Mouse (Mus musculus): Measurements from ENCODE around the gene Ctbp2. TPM values are rescaled to one million over a fixed set of nuclear protein-coding genes. Genes with fewer than 3 reads are reported as not detected.
A peak's percentile ranks its signal among the peaks of the same experiment; 100 is the strongest.

The Ctbp2 gene
- polyA plus RNA-seq, 1 experiment from 2014 or later = 87.4 TPM

DNA sequence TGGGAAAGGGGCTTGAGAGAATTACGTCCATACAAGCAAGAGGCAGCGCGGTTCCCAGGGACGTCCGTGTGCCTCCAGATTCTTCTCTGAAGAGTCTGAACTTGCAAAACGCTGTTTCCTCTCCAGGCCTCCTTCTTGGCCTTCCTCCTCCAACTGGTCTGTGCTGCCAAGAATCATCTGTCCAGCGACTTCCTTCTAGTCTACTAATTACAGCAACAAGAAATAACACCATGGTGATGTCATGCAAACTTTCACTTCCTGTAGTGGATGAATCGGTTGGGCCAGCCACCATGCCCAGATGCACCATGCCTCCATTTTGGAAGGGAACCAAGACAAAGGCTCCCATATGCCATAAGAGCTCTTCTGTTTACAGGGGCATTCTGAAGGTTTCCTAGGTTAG, 71.3 kb downstream of the Ctbp2 start:
- Histone ChIP-seq H3K4me3 (no peak overlapping the region), H3K4me2 (replicated peaks) (no peak overlapping the region), H3K4me1 (no peaks in the 10 kb centered on the region), H3K27me3 (no peaks in the 10 kb centered on the region), H3K36me3 (no peaks in the 10 kb centered on the region), H3K9ac (replicated peaks) (no peak overlapping the region), H3K9me3 (no peaks in the 10 kb centered on the region), H3K27ac (replicated peaks) (no peak overlapping the region)
- WGBS = 86% methylated on average over 8 of the region's 8 CpGs
- ATAC-seq (replicated peaks) = no peak

GRCm38 (mm10) chr7:133050681-133051080, 73.5 kb downstream of the Ctbp2 start:
- no peaks in the 10 kb centered on the region for H3K27me3 ChIP-seq
- WGBS = 89% methylated on average over 6 of the region's 6 CpGs
- no peaks in the 10 kb centered on the region for H3K4me1 ChIP-seq
- ATAC-seq (replicated peaks) = no peak
- no peaks in the 10 kb centered on the region for H3K9me3 ChIP-seq
- no peak overlapping the region for H3K4me2 ChIP-seq (replicated peaks)
- no peak overlapping the region for H3K9ac ChIP-seq (replicated peaks)
- H3K36me3 ChIP-seq = no peaks in the 10 kb centered on the region
- H3K27ac ChIP-seq (replicated peaks) = no peak overlapping the region
- H3K4me3 ChIP-seq = no peak overlapping the region

- Histone ChIP-seq H3K9me3 (no peaks in the 10 kb centered on the region), H3K4me3 (no peak overlapping the region), H3K4me2 (replicated peaks) (no peak overlapping the region), H3K36me3 (no peaks in the 10 kb centered on the region), H3K27ac (replicated peaks) (no peak overlapping the region), H3K4me1 (no peaks in the 10 kb centered on the region), H3K9ac (replicated peaks) (no peak overlapping the region), H3K27me3 (no peaks in the 10 kb centered on the region)
- no peak for ATAC-seq (replicated peaks)
- WGBS = 88% methylated on average over 3 of the region's 3 CpGs
Measured at GRCm38 (mm10) chr7:133048085-133048630, 76.0 kb downstream of the Ctbp2 start.

- WGBS = 94% methylated on average over 4 of the region's 4 CpGs
- Histone ChIP-seq H3K4me3 (no peak overlapping the region), H3K4me2 (replicated peaks) (no peak overlapping the region), H3K9ac (replicated peaks) (no peak overlapping the region), H3K27me3 (no peaks in the 10 kb centered on the region), H3K4me1 (no peaks in the 10 kb centered on the region), H3K9me3 (no peaks in the 10 kb centered on the region), H3K27ac (replicated peaks) (no peak overlapping the region), H3K36me3 (no peaks in the 10 kb centered on the region)
- no peak for ATAC-seq (replicated peaks)
Measured at GRCm38 (mm10) chr7:133047287-133047686, 76.9 kb downstream of the Ctbp2 start.

DNA sequence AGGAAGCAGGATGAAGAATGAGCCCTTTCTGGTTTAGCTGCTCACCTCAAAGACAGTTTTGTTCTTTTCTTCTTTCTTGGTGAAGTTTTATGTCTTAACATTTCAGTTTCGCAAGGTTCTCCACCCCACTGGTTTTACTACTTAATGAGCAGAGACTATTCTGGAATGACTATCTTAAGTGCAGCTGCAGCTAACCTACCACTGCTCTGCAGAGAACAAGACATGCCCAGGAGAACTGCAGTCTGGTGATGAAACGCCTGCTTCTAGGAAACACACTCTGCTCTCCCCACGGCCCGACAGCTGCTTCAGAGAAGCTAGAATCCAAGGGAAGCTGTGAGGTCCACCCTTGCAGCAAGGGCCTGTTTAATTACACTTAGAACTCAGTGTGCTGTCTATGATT, 79.4 kb downstream of the Ctbp2 start:
- no peak overlapping the region for H3K4me3 ChIP-seq
- no peak overlapping the region for H3K27ac ChIP-seq (replicated peaks)
- no peak overlapping the region for H3K9ac ChIP-seq (replicated peaks)
- no peaks in the 10 kb centered on the region for H3K27me3 ChIP-seq
- H3K36me3 ChIP-seq = no peaks in the 10 kb centered on the region
- no peak for ATAC-seq (replicated peaks)
- no peaks in the 10 kb centered on the region for H3K4me1 ChIP-seq
- no peak overlapping the region for H3K4me2 ChIP-seq (replicated peaks)
- no peaks in the 10 kb centered on the region for H3K9me3 ChIP-seq
- WGBS = 81% methylated on average over 4 of the region's 4 CpGs

- Histone ChIP-seq H3K9me3 (no peaks in the 10 kb centered on the region), H3K27me3 (no peaks in the 10 kb centered on the region), H3K9ac (replicated peaks) (no peak overlapping the region), H3K4me3 (no peak overlapping the region), H3K4me1 (no peaks in the 10 kb centered on the region), H3K36me3 (no peaks in the 10 kb centered on the region), H3K27ac (replicated peaks) (no peak overlapping the region), H3K4me2 (replicated peaks) (no peak overlapping the region)
- no peak for ATAC-seq (replicated peaks)
- 82% methylated on average over 3 of the region's 3 CpGs for WGBS
Measured at GRCm38 (mm10) chr7:133041784-133042183, 82.4 kb downstream of the Ctbp2 start.

- no peaks in the 10 kb centered on the region for H3K27me3 ChIP-seq
- no peak overlapping the region for H3K4me3 ChIP-seq
- H3K9ac ChIP-seq (replicated peaks) = no peak overlapping the region
- ATAC-seq (replicated peaks) = no peak
- H3K36me3 ChIP-seq = no peaks in the 10 kb centered on the region
- WGBS = 85% methylated on average over 3 of the region's 3 CpGs
- no peaks in the 10 kb centered on the region for H3K4me1 ChIP-seq
- H3K9me3 ChIP-seq = no peaks in the 10 kb centered on the region
- H3K4me2 ChIP-seq (replicated peaks) = no peak overlapping the region
- no peak overlapping the region for H3K27ac ChIP-seq (replicated peaks)
Measured at GRCm38 (mm10) chr7:133040688-133041345, 83.3 kb downstream of the Ctbp2 start.

GRCm38 (mm10) chr7:133039556-133040255, 84.4 kb downstream of the Ctbp2 start:
- Histone ChIP-seq H3K4me2 (replicated peaks) (no peak overlapping the region), H3K36me3 (no peaks in the 10 kb centered on the region), H3K4me1 (no peaks in the 10 kb centered on the region), H3K9ac (replicated peaks) (no peak overlapping the region), H3K27me3 (no peaks in the 10 kb centered on the region), H3K4me3 (no peak overlapping the region), H3K9me3 (no peaks in the 10 kb centered on the region), H3K27ac (replicated peaks) (no peak overlapping the region)
- 85% methylated on average over 3 of the region's 3 CpGs for WGBS
- no peak for ATAC-seq (replicated peaks)

GRCm38 (mm10) chr7:133037618-133038017, 86.5 kb downstream of the Ctbp2 start:
- no peak for ATAC-seq (replicated peaks)
- no peaks in the 10 kb centered on the region for H3K27me3 ChIP-seq
- no peak overlapping the region for H3K9ac ChIP-seq (replicated peaks)
- no peaks in the 10 kb centered on the region for H3K9me3 ChIP-seq
- no peak overlapping the region for H3K27ac ChIP-seq (replicated peaks)
- H3K4me1 ChIP-seq = peaks cover 15% of the 10 kb centered on the region
- no peak overlapping the region for H3K4me2 ChIP-seq (replicated peaks)
- no peak overlapping the region for H3K4me3 ChIP-seq
- 63% methylated on average over 4 of the region's 4 CpGs for WGBS
- no peaks in the 10 kb centered on the region for H3K36me3 ChIP-seq

GRCm38 (mm10) chr7:133037217-133037616, 86.9 kb downstream of the Ctbp2 start:
- Histone ChIP-seq H3K9ac (replicated peaks) (no peak overlapping the region), H3K4me2 (replicated peaks) (no peak overlapping the region), H3K4me1 (peaks cover 16% of the 10 kb centered on the region), H3K27ac (replicated peaks) (no peak overlapping the region), H3K4me3 (no peak overlapping the region), H3K36me3 (no peaks in the 10 kb centered on the region), H3K9me3 (no peaks in the 10 kb centered on the region), H3K27me3 (no peaks in the 10 kb centered on the region)
- 54% methylated on average over 5 of the region's 5 CpGs for WGBS
- no peak for ATAC-seq (replicated peaks)

- ATAC-seq (replicated peaks) = no peak
Measured at GRCm38 (mm10) chr7:133035901-133036300, 88.3 kb downstream of the Ctbp2 start.

DNA sequence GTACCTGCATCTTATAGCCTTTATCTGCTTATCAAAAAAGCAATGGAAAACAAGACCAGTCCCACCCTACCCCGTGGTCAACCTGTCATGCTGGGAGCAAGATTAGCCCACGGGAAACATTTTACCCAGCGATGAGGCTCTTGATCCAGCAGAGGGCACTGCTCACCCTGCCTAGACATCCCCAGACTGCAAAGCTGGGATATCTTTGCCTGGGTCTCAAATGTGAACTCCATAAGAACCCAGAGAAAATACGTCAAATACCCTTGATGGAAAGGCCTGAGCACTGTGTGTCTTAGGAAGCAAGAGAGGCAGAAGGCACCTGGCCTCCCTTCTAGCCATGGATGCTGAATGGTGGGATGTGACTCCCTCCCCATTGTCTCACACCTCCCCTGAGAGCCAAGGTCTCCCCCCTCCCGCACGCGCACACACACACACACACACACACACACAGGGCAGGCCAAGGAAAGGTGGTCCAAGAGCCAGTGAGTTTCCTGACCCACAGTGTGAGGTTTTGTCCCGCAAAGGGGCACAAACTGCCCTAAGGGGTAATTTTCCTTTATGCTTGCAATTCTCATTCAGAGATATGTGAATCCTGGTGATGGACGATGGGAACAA, 91.5 kb downstream of the Ctbp2 start:
- H3K27ac ChIP-seq (replicated peaks) = peak overlapping the region; percentile 28; the same call in 1 of the 2 replicates
- peak; percentile 61 for ATAC-seq (replicated peaks)
- peaks cover 21% of the 10 kb centered on the region for H3K4me1 ChIP-seq
- no peaks in the 10 kb centered on the region for H3K27me3 ChIP-seq
- H3K9ac ChIP-seq (replicated peaks) = no peak overlapping the region
- no peak overlapping the region for H3K4me3 ChIP-seq
- no peak overlapping the region for H3K4me2 ChIP-seq (replicated peaks)
- H3K9me3 ChIP-seq = no peaks in the 10 kb centered on the region
- 38% methylated on average over 9 of the region's 9 CpGs for WGBS
- no peaks in the 10 kb centered on the region for H3K36me3 ChIP-seq

More at GRCm38 (mm10) chr7:133035901-133036300, 88.3 kb downstream of the Ctbp2 start:
- H3K27me3 ChIP-seq = no peaks in the 10 kb centered on the region
- H3K9me3 ChIP-seq = no peaks in the 10 kb centered on the region
- no peak overlapping the region for H3K4me2 ChIP-seq (replicated peaks)
- H3K4me1 ChIP-seq = peaks cover 16% of the 10 kb centered on the region
- H3K9ac ChIP-seq (replicated peaks) = no peak overlapping the region
- no peak overlapping the region for H3K4me3 ChIP-seq
- no peaks in the 10 kb centered on the region for H3K36me3 ChIP-seq
- H3K27ac ChIP-seq (replicated peaks) = no peak overlapping the region

All from forebrain, embryonic 15.5 days (tissue).